Mouse (Mus musculus) left cerebral cortex, postnatal 14 days (tissue): Measurements from ENCODE around the gene Pfn3. TPM values are rescaled to one million over a fixed set of nuclear protein-coding genes. Genes with fewer than 3 reads are reported as not detected.

Experiments
- DNase-seq, 2 experiments: peaks; one replicate each; pipeline ENCODE4 v3.0.0; 2021 to 2022; ENCODE audit warnings: low spot score in 2 of 2, mixed read lengths in 1 of 2
- intact Hi-C: fragments of 180-260 bp; cut with DNase I; formaldehyde crosslinking; loops from one replicate; pipeline ENCODE4 v1.15.1; 2025
- total RNA-seq, 2 experiments: library from RNA; stranded (reverse); gene quantifications; 2 replicates each; pipeline ENCODE4 v1.2.3; 2021

Pfn3 gene
- total RNA-seq, 2 experiments from 2014 or later, result 0.70 TPM; not detected in 1

GRCm38 (mm10) chr13:55431889-55432685 is 17.1 kb upstream of the Pfn3 start:
- no peak for DNase-seq
- intact Hi-C loops, result no loop called here

GRCm38 (mm10) chr13:55430566-55430965 is 15.5 kb upstream of the Pfn3 start:
- no peak for DNase-seq

GRCm38 (mm10) chr13:55429226-55429888 is 14.3 kb upstream of the Pfn3 start:
- DNase-seq, result no peak
- intact Hi-C loops, result no loop called here

More at GRCm38 (mm10) chr13:55430566-55430965, 15.5 kb upstream of the Pfn3 start:
- intact Hi-C loops, result no loop called here

GRCm38 (mm10) chr13:55426613-55427012 is 11.6 kb upstream of the Pfn3 start, which contains the start of gene F12:
Gene F12 (minus strand): TSS chr13:55426793.
- intact Hi-C loops, result no loop called here
- DNase-seq, result no peak

- intact Hi-C loops, result no loop called here
- DNase-seq, result peak; percentile 60 to 71
These were observed 6.1 kb upstream of the Pfn3 start for GRCm38 (mm10) chr13:55420933-55421800.

GRCm38 (mm10) chr13:55420018-55420932 is 5.2 kb upstream of the Pfn3 start:
- no peak for DNase-seq
- intact Hi-C loops, result no loop called here

GRCm38 (mm10) chr13:55419142-55419541 is 4.1 kb upstream of the Pfn3 start:
- intact Hi-C loops, result loop anchor here (2.0 kb wide), 1 partner anchor 52 kb away; no protein-coding TSS in a partner anchor
- no peak for DNase-seq

GRCm38 (mm10) chr13:55418004-55418403 is 3.0 kb upstream of the Pfn3 start:
- peak; percentile 78 to 84 for DNase-seq
- intact Hi-C loops, result loop anchor here (2.0 kb wide), 1 partner anchor 53 kb away; no protein-coding TSS in a partner anchor

GRCm38 (mm10) chr13:55413333-55413732 is 1.7 kb downstream of the Pfn3 start:
- intact Hi-C loops, result no loop called here
- no peak for DNase-seq

GRCm38 (mm10) chr13:55412643-55413307 is 2.3 kb downstream of the Pfn3 start:
- intact Hi-C loops, result no loop called here
- DNase-seq, result no peak

GRCm38 (mm10) chr13:55411826-55412225 is 3.2 kb downstream of the Pfn3 start:
- intact Hi-C loops, result no loop called here
- no peak for DNase-seq

GRCm38 (mm10) chr13:55408546-55409120 is 6.4 kb downstream of the Pfn3 start:
- intact Hi-C loops, result no loop called here

GRCm38 (mm10) chr13:55407341-55407740 is 7.7 kb downstream of the Pfn3 start:
- no peak for DNase-seq
- intact Hi-C loops, result no loop called here

More at GRCm38 (mm10) chr13:55408546-55409120, 6.4 kb downstream of the Pfn3 start:
- no peak for DNase-seq

- intact Hi-C loops, result loop anchor here (2.0 kb wide), 1 partner anchor 111 kb away; no protein-coding TSS in a partner anchor
- DNase-seq, result no peak
These were observed 9.1 kb downstream of the Pfn3 start for GRCm38 (mm10) chr13:55405783-55406390.

GRCm38 (mm10) chr13:55404853-55405782 is 9.9 kb downstream of the Pfn3 start:
- intact Hi-C loops, result loop anchor here (2.0 kb wide), 1 partner anchor 112 kb away; no protein-coding TSS in a partner anchor
- DNase-seq, result peak; percentile 79 to 87
